Mouse (Mus musculus) limb, embryonic 15.5 days (tissue): ENCODE data around the gene Smim11. TPM values are rescaled to one million over a fixed set of nuclear protein-coding genes. Genes with fewer than 3 reads are reported as not detected.

Experiments
- ATAC-seq: fragments of 200-750 bp; cut with Nextera tagmentation; 2 replicates; pipeline ENCODE4 v1.8.0; 2017; ENCODE audit warnings: low read depth, moderate TSS enrichment; ENCODE audit not compliant: insufficient number of reproducible peaks, low FRiP score, low TSS enrichment
- H3K27ac ChIP-seq: fragments of 300-500 bp; sonication (generic); 2 replicates; pipeline ENCODE4 v1.5.1; 2015; ENCODE audit warnings: moderate library complexity, mild to moderate bottlenecking, inconsistent platforms
- H3K27me3 ChIP-seq: fragments of 300-500 bp; sonication (generic); 2 replicates; pipeline ENCODE4 v1.6.1; 2015; ENCODE audit warnings: inconsistent platforms
- H3K36me3 ChIP-seq: fragments of 300-500 bp; sonication (generic); 2 replicates; pipeline ENCODE4 v1.6.1; 2015; ENCODE audit warnings: inconsistent platforms
- H3K4me1 ChIP-seq: fragments of 300-500 bp; sonication (generic); 2 replicates; pipeline ENCODE4 v1.6.1; 2015; ENCODE audit warnings: inconsistent platforms
- H3K4me2 ChIP-seq: fragments of 300-500 bp; sonication (generic); 2 replicates; pipeline ENCODE4 v1.6.1; 2015; ENCODE audit warnings: mild to moderate bottlenecking, inconsistent platforms
- H3K4me3 ChIP-seq: fragments of 300-500 bp; sonication (generic); 2 replicates; pipeline ENCODE4 v1.5.1; 2015; ENCODE audit warnings: mild to moderate bottlenecking, inconsistent platforms
- H3K9ac ChIP-seq: fragments of 300-500 bp; sonication (generic); 2 replicates; pipeline ENCODE4 v1.6.1; 2015; ENCODE audit warnings: inconsistent platforms
- H3K9me3 ChIP-seq: fragments of 300-500 bp; sonication (generic); 2 replicates; pipeline ENCODE4 v1.6.1; 2016; ENCODE audit warnings: inconsistent platforms
- WGBS: fragments of 180-500 bp; shearing (Covaris S2); methylation state at CpG from one replicate; pipeline ENCODE4 v1.1.7; 2015; 5-methylcytosine and 5-hydroxymethylcytosine counted together
- polyA plus RNA-seq: library from polyadenylated mRNA; unstranded; fragments of >200 nt; fragmentation: Nextera tagmentation; extraction: Ambion mirVana; gene quantifications from 2 replicates; pipeline ENCODE4 v1.2.1, GENCODE M21; 2015

Smim11 gene
- 129 and 138 TPM in 2 replicates for polyA plus RNA-seq

DNA sequence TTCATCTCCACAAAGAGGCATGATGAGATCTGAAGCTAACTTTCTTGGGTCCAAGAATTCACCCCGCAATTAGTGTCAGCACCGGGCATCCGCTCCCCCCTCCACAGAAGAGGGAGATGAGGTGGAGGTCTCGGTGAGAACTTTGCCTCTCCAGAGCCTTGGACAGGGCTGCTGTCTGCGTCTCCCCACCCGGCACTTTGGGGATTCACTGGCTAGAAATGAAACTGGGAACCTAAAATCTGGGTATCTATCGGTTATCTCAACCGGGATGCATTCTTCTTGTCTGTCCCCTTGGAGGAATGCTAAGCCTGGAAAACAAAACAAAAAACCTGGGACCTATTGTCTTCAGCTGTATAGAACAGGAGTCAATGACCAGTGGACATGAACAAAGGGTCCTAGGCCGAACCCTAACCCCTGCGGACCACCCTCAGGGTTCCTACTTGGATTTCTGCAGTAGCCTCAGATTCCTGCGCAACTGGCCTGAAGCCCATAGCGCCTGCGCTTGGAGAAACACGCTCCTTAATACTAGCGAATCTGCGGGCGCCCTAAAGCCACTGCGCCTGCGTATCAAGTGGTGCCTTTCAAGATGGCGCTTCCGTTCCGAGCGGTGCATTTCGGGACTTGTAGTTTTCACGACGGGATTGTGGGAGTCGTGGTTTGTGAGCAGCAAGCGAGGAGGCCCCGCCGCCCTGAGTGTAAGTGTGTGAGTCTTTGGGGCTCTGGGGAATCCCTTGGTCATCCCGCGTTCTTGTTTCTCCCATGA, at the start of gene Smim11:
Gene Smim11, plus strand, starts transcription at position 638 of the 763 bp plus-strand sequence.
- ATAC-seq, result peak; percentile 86
- Histone ChIP-seq H3K4me1 (peaks cover 16% of the 10 kb centered on the region), H3K36me3 (peaks cover 7% of the 10 kb centered on the region), H3K9ac (peak within 1 kb of the TSS; percentile 76), H3K27ac (peak within 1 kb of the TSS; percentile 67), H3K4me2 (peak within 1 kb of the TSS; percentile 71), H3K4me3 (peak within 1 kb of the TSS; percentile 61), H3K9me3 (no peaks in the 10 kb centered on the region), H3K27me3 (no peaks in the 10 kb centered on the region)
- whole genome bisulfite sequencing, result 11% methylated on average over 32 of the region's 32 CpGs

DNA sequence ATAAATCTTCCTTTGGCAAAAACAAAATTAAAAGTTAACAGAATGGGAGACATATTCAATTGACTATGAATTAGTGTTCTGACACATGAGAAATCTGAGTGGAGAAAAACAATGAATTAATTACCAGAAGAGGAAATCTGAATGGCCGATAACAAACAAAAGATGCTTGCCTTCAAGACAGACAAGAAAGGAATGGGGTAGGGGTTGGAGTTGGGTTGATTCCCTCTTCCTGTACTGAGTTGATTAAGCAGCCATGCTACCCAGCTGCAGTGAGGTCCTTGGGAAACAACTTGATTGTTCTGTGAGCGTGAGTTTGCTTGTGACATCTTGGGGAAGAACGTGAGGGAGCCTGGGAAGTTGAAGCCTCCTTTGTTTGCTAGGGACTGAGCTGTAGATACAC, 46.8 kb upstream of the Smim11 start:
- WGBS, result 83% methylated on average over 3 of the region's 3 CpGs
- H3K4me2 ChIP-seq, result no peak overlapping the region
- peaks cover 4% of the 10 kb centered on the region; the same call in 1 of the 2 replicates for H3K4me1 ChIP-seq
- no peak for ATAC-seq
- H3K4me3 ChIP-seq, result no peak overlapping the region
- H3K36me3 ChIP-seq, result no peaks in the 10 kb centered on the region
- H3K27ac ChIP-seq, result no peak overlapping the region
- no peaks in the 10 kb centered on the region for H3K9me3 ChIP-seq
- no peaks in the 10 kb centered on the region for H3K27me3 ChIP-seq
- no peak overlapping the region for H3K9ac ChIP-seq

DNA sequence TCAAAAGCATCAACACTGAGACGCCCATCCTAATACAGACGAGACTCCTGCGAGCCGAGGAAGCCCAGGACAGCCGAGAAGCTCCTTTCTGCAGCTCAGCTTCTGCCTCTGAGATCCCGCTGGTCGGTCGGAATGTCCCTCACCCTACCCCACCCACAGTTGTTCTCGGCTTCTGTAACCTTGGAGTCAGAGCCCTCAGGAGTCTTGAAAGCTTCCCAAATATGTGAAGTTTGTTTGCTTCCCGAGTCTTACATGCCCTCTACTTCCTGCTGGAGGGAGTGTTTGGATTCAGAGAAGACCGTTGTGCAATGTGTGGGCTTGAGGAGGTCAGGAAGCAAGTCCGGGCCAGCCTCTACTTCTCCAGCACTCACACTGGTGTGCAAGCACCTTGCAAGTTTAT, 33.2 kb upstream of the Smim11 start:
- Histone ChIP-seq H3K9ac (no peak overlapping the region), H3K9me3 (no peaks in the 10 kb centered on the region), H3K36me3 (no peaks in the 10 kb centered on the region), H3K4me1 (no peaks in the 10 kb centered on the region), H3K27me3 (no peaks in the 10 kb centered on the region), H3K27ac (no peak overlapping the region), H3K4me3 (no peak overlapping the region), H3K4me2 (no peak overlapping the region)
- no peak for ATAC-seq
- 74% methylated on average over 12 of the region's 12 CpGs for WGBS

DNA sequence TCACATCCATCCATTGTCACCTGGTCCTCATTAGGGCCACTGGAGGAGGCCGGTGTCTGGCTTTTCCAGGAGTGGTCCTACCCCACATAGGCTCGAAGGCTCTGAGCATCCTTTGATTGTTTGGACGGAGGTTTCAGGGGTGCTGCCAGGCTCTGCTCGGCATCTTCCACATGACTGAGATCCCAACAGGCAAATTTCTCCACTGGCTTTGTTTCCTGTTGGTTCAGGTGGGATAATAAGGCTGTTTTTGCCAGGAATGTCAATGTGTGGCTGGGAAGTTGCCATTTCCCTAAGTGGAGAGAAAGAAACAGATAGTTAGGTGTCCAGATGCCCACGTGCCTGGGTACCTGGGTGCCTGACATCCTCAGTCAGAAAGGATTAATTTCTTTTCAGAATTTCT, 26.6 kb upstream of the Smim11 start:
- Histone ChIP-seq H3K4me2 (no peak overlapping the region), H3K9ac (no peak overlapping the region), H3K4me3 (no peak overlapping the region), H3K27me3 (no peaks in the 10 kb centered on the region), H3K4me1 (no peaks in the 10 kb centered on the region), H3K27ac (no peak overlapping the region), H3K36me3 (no peaks in the 10 kb centered on the region), H3K9me3 (no peaks in the 10 kb centered on the region)
- ATAC-seq, result no peak
- WGBS, result 50% methylated on average over 5 of the region's 5 CpGs

GRCm38 (mm10) chr16:92275526-92275925, 25.6 kb upstream of the Smim11 start:
- Histone ChIP-seq H3K4me3 (no peak overlapping the region), H3K9me3 (no peaks in the 10 kb centered on the region), H3K4me1 (no peaks in the 10 kb centered on the region), H3K36me3 (no peaks in the 10 kb centered on the region), H3K9ac (no peak overlapping the region), H3K4me2 (no peak overlapping the region), H3K27ac (no peak overlapping the region), H3K27me3 (no peaks in the 10 kb centered on the region)
- no peak for ATAC-seq
- WGBS, result 85% methylated on average over 4 of the region's 4 CpGs

DNA sequence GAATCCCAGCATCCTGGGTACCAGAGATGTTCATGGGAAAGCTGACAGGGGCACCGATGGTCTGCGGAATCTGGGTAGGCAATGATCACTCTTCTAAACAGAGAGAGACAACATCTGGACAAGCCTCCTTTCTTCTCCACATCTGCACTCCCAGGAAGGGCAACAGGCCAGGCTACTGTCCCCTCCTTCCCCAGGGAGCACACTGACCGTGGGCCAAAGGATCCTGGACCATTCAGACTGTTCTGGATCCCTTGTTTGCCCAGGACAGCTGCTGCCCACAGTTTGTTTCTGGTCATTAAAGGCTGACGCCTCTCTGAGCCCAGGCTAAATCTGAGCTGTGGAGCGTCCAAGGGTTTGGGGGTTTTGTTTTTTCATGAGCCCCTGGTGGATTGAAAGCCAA, 18.4 kb upstream of the Smim11 start:
- H3K9ac ChIP-seq, result no peak overlapping the region
- no peaks in the 10 kb centered on the region for H3K36me3 ChIP-seq
- no peak overlapping the region for H3K4me2 ChIP-seq
- no peaks in the 10 kb centered on the region for H3K9me3 ChIP-seq
- H3K27ac ChIP-seq, result no peak overlapping the region
- H3K27me3 ChIP-seq, result no peaks in the 10 kb centered on the region
- 0 out of 2 replicates have a peak, but pooled peaks cover 3% of the 10 kb centered on the region for H3K4me1 ChIP-seq
- WGBS, result 59% methylated on average over 5 of the region's 5 CpGs
- ATAC-seq, result no peak
- no peak overlapping the region for H3K4me3 ChIP-seq

DNA sequence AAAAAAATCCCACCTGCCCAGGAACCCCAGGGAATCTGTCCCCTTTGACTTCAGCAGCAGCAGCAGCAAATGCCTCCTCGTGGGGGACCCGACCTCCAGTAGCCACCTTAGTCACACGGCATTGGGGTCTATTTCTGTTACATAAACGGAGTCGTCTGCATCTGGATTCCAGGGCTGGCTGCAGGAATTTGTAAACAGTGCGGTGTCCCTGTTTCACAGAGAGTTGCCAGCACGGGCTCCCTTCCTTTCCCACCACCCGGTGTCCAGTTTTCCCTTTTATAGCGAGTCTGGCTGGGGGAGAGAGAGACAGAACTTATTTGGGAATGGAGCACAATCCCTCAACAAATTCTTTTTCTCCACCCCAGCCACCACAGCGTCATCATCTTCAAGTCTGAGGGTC, 16.0 kb upstream of the Smim11 start:
- ATAC-seq, result no peak
- H3K9ac ChIP-seq, result no peak overlapping the region
- H3K4me3 ChIP-seq, result no peak overlapping the region
- 26% methylated on average over 10 of the region's 10 CpGs for WGBS
- H3K4me2 ChIP-seq, result no peak overlapping the region
- no peaks in the 10 kb centered on the region for H3K9me3 ChIP-seq
- no peaks in the 10 kb centered on the region for H3K36me3 ChIP-seq
- no peaks in the 10 kb centered on the region for H3K27me3 ChIP-seq
- H3K4me1 ChIP-seq, result 0 out of 2 replicates have a peak, but pooled peaks cover 3% of the 10 kb centered on the region
- no peak overlapping the region for H3K27ac ChIP-seq

- WGBS, result 10% methylated on average over 7 of the region's 7 CpGs
- Histone ChIP-seq H3K9me3 (no peaks in the 10 kb centered on the region), H3K27me3 (no peaks in the 10 kb centered on the region), H3K27ac (no peak overlapping the region), H3K4me3 (no peak overlapping the region), H3K9ac (no peak overlapping the region), H3K4me2 (no peak overlapping the region), H3K4me1 (0 out of 2 replicates have a peak, but pooled peaks cover 3% of the 10 kb centered on the region), H3K36me3 (no peaks in the 10 kb centered on the region)
- no peak for ATAC-seq
Measured at GRCm38 (mm10) chr16:92286609-92287008, 14.5 kb upstream of the Smim11 start.

GRCm38 (mm10) chr16:92288778-92289177, 12.3 kb upstream of the Smim11 start:
- Histone ChIP-seq H3K27me3 (no peaks in the 10 kb centered on the region), H3K36me3 (no peaks in the 10 kb centered on the region), H3K4me3 (no peak overlapping the region), H3K9ac (no peak overlapping the region), H3K4me2 (no peak overlapping the region), H3K4me1 (0 out of 2 replicates have a peak, but pooled peaks cover 3% of the 10 kb centered on the region), H3K9me3 (no peaks in the 10 kb centered on the region), H3K27ac (no peak overlapping the region)
- WGBS, result 81% methylated on average over 9 of the region's 9 CpGs
- no peak for ATAC-seq

DNA sequence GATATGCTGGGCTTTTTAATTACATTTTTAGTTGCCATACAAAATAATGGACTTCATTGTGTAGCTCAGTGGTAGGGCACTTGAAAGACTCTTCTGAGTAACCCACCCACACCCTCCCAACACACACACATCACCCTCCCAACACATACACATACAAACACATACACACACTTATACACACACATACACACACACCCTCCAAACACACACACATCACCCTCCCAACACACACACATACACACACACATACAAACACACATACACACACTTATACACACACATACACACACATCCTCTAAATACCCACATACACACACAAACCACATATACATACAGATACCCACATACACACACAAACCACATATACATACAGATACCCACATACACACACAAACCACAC, 11.0 kb upstream of the Smim11 start:
- H3K9me3 ChIP-seq, result no peaks in the 10 kb centered on the region
- H3K27ac ChIP-seq, result no peak overlapping the region
- no peak overlapping the region for H3K4me2 ChIP-seq
- H3K4me3 ChIP-seq, result no peak overlapping the region
- H3K4me1 ChIP-seq, result 0 out of 2 replicates have a peak, but pooled peaks cover 3% of the 10 kb centered on the region
- H3K36me3 ChIP-seq, result no peaks in the 10 kb centered on the region
- H3K27me3 ChIP-seq, result no peaks in the 10 kb centered on the region
- H3K9ac ChIP-seq, result no peak overlapping the region
- ATAC-seq, result no peak

- no peaks in the 10 kb centered on the region for H3K9me3 ChIP-seq
- 62% methylated on average over 10 of the region's 10 CpGs for WGBS
- ATAC-seq, result no peak
- H3K4me2 ChIP-seq, result no peak within 1 kb of the TSS
- no peak within 1 kb of the TSS for H3K9ac ChIP-seq
- no peak within 1 kb of the TSS for H3K27ac ChIP-seq
- H3K4me3 ChIP-seq, result no peak within 1 kb of the TSS
- H3K4me1 ChIP-seq, result no peaks in the 10 kb centered on the region
- H3K36me3 ChIP-seq, result no peaks in the 10 kb centered on the region
- H3K27me3 ChIP-seq, result no peaks in the 10 kb centered on the region
Measured at GRCm38 (mm10) chr16:92292101-92292500, 9.0 kb upstream of the Smim11 start, which contains the start of gene Kcne2. TSS of gene Kcne2 (plus strand) at chr16:92292389.

- no peaks in the 10 kb centered on the region for H3K9me3 ChIP-seq
- no peak overlapping the region for H3K4me3 ChIP-seq
- H3K27ac ChIP-seq, result no peak overlapping the region
- H3K4me1 ChIP-seq, result no peaks in the 10 kb centered on the region
- no peak overlapping the region for H3K9ac ChIP-seq
- 71% methylated on average over 12 of the region's 12 CpGs for WGBS
- H3K36me3 ChIP-seq, result no peaks in the 10 kb centered on the region
- no peak for ATAC-seq
- no peak overlapping the region for H3K4me2 ChIP-seq
- H3K27me3 ChIP-seq, result no peaks in the 10 kb centered on the region
Measured at GRCm38 (mm10) chr16:92294267-92294970, 6.7 kb upstream of the Smim11 start.
